ENCODE assay signal across 8 mouse cellular contexts in genomic region chr11:12032831-12033230, GRCm38 (mm10). TPM values are rescaled to one million over a fixed set of nuclear protein-coding genes. Genes with fewer than 3 reads are reported as not detected.
A peak's percentile ranks its signal among the peaks of the same experiment; 100 is the strongest.
DNase-seq lines count a peak whose midpoint lies in the region; ATAC-seq lines count a peak whose summit lies in the region.

No protein-coding gene starts in this region.

- peak overlapping the region; percentile 31 for H3K9ac ChIP-seq in kidney, embryonic 16.5 days (replicated peaks; ENCODE audit: low read length)
- no peak overlapping the region for H3K9ac ChIP-seq in embryonic facial prominence, embryonic 15.5 days
- H3K9ac ChIP-seq in hindbrain, embryonic 11.5 days (ENCODE audit: low read depth, low read length) = no peak overlapping the region
- no peak overlapping the region for H3K9ac ChIP-seq in midbrain, embryonic 13.5 days (replicated peaks)

- H3K4me3 ChIP-seq in kidney, embryonic 16.5 days (ENCODE audit: low read length) = peak overlapping the region; percentile 20
- peak overlapping the region; percentile 21 for H3K4me3 ChIP-seq in embryonic facial prominence, embryonic 15.5 days (replicated peaks)
- H3K4me3 ChIP-seq in hindbrain, embryonic 11.5 days (ENCODE audit: low read depth, low read length) = peak overlapping the region; percentile 13; the same call in 1 of the 2 replicates
- 0 out of 2 replicates have a peak overlapping the region, but pooled peaks have one; percentile 5 for H3K4me3 ChIP-seq in midbrain, embryonic 13.5 days (replicated peaks)

- no peak for DNase-seq in kidney, adult 8-10 months
- DNase-seq in hindbrain, embryonic 11.5 days (ENCODE audit: low spot score) = peak; percentile 20
- DNase-seq in spleen, adult 18-20 months = no peak
- DNase-seq in testis, postnatal 10 days (ENCODE audit: low spot score) = no peak
- no peak for DNase-seq in right cerebral cortex, postnatal 10 days (ENCODE audit: low spot score in 2 of 2)

- H3K27ac ChIP-seq in kidney, embryonic 16.5 days (ENCODE audit: low read length) = peak overlapping the region; percentile 13; the same call in 1 of the 2 replicates
- no peak overlapping the region; the same call in 1 of the 2 replicates for H3K27ac ChIP-seq in embryonic facial prominence, embryonic 15.5 days (replicated peaks)
- no peak overlapping the region for H3K27ac ChIP-seq in hindbrain, embryonic 11.5 days (ENCODE audit: low read depth, low read length)
- no peak overlapping the region for H3K27ac ChIP-seq in midbrain, embryonic 13.5 days

- peaks cover 15% of the 10 kb centered on the region for H3K9me3 ChIP-seq in kidney, embryonic 16.5 days (ENCODE audit: low read length)
- H3K9me3 ChIP-seq in embryonic facial prominence, embryonic 15.5 days (replicated peaks) = no peaks in the 10 kb centered on the region
- peaks cover 4% of the 10 kb centered on the region; the same call in 1 of the 2 replicates for H3K9me3 ChIP-seq in hindbrain, embryonic 11.5 days (ENCODE audit: control insufficient read depth, low read length)
- peaks cover 9% of the 10 kb centered on the region; the same call in 1 of the 2 replicates for H3K9me3 ChIP-seq in midbrain, embryonic 13.5 days

- H3K4me2 ChIP-seq in kidney, embryonic 16.5 days (replicated peaks; ENCODE audit: low read depth, low read length) = peak overlapping the region; percentile 44
- H3K4me2 ChIP-seq in embryonic facial prominence, embryonic 15.5 days (replicated peaks) = peak overlapping the region; percentile 40
- peak overlapping the region; percentile 25 for H3K4me2 ChIP-seq in hindbrain, embryonic 11.5 days (replicated peaks; ENCODE audit: low read depth, low read length)
- peak overlapping the region; percentile 33 for H3K4me2 ChIP-seq in midbrain, embryonic 13.5 days (replicated peaks)

- ATAC-seq in kidney, embryonic 16.5 days (ENCODE audit: low FRiP score, low TSS enrichment) = no peak
- ATAC-seq in embryonic facial prominence, embryonic 15.5 days (ENCODE audit: insufficient number of reproducible peaks, low FRiP score, low TSS enrichment, low read depth) = no peak
- ATAC-seq in hindbrain, embryonic 11.5 days (ENCODE audit: low FRiP score) = peak; percentile 8; the same call in 1 of the 2 replicates
- ATAC-seq in midbrain, embryonic 13.5 days = no peak

- H3K36me3 ChIP-seq in kidney, embryonic 16.5 days (ENCODE audit: insufficient read depth, low read length) = peaks cover 17% of the 10 kb centered on the region
- H3K36me3 ChIP-seq in embryonic facial prominence, embryonic 15.5 days = peaks cover 20% of the 10 kb centered on the region
- peaks cover 1% of the 10 kb centered on the region; the same call in 1 of the 2 replicates for H3K36me3 ChIP-seq in hindbrain, embryonic 11.5 days (ENCODE audit: control insufficient read depth, insufficient read depth, low read length)
- peaks cover 9% of the 10 kb centered on the region; the same call in 1 of the 2 replicates for H3K36me3 ChIP-seq in midbrain, embryonic 13.5 days

- peaks cover 9% of the 10 kb centered on the region for H3K4me1 ChIP-seq in kidney, embryonic 16.5 days (ENCODE audit: insufficient read depth, low read length)
- H3K4me1 ChIP-seq in embryonic facial prominence, embryonic 15.5 days = peaks cover 6% of the 10 kb centered on the region; the same call in 1 of the 2 replicates
- no peaks in the 10 kb centered on the region for H3K4me1 ChIP-seq in hindbrain, embryonic 11.5 days (replicated peaks; ENCODE audit: control insufficient read depth, insufficient read depth, low read length)
- H3K4me1 ChIP-seq in midbrain, embryonic 13.5 days (replicated peaks) = peaks cover 16% of the 10 kb centered on the region

- peaks cover 82% of the 10 kb centered on the region for H3K27me3 ChIP-seq in kidney, embryonic 16.5 days (ENCODE audit: insufficient read depth, low read length)
- peaks cover 82% of the 10 kb centered on the region for H3K27me3 ChIP-seq in embryonic facial prominence, embryonic 15.5 days
- peaks cover 82% of the 10 kb centered on the region for H3K27me3 ChIP-seq in hindbrain, embryonic 11.5 days (ENCODE audit: control insufficient read depth, insufficient read depth, low read length)
- H3K27me3 ChIP-seq in midbrain, embryonic 13.5 days = peaks cover 96% of the 10 kb centered on the region

- 28% methylated on average over 5 of the region's 5 CpGs for WGBS in kidney, embryonic 16.5 days
- WGBS in embryonic facial prominence, embryonic 15.5 days = 27% methylated on average over 5 of the region's 5 CpGs
- WGBS in hindbrain, embryonic 11.5 days = 29% methylated on average over 5 of the region's 5 CpGs
- WGBS in midbrain, embryonic 13.5 days = 24% methylated on average over 5 of the region's 5 CpGs

RNA-seq across cellular contexts. Expression of gene Grb10, which starts 5.7 kb away (rescaled TPM):
- 374 and 409 TPM in 2 replicates for polyA plus RNA-seq in kidney, embryonic 16.5 days (2015; fragmentation: Nextera tagmentation; extraction: Ambion mirVana)
- polyA plus RNA-seq in embryonic facial prominence, embryonic 15.5 days (2015; fragmentation: Nextera tagmentation; extraction: Ambion mirVana) = 396 and 421 TPM in 2 replicates
- 158 and 267 TPM in 2 replicates for polyA plus RNA-seq in hindbrain, embryonic 11.5 days (2014; fragmentation: Nextera tagmentation; extraction: Ambion mirVana)
- polyA plus RNA-seq in midbrain, embryonic 13.5 days (2015; fragmentation: Nextera tagmentation; extraction: Ambion mirVana) = 132 and 149 TPM in 2 replicates
